Mouse (Mus musculus) frontal cortex, postnatal 14 days (tissue): ENCODE data around the gene Creb3l2.
"Not testable (repeated sequence)": the region's sequence is repeated elsewhere in the genome, so short reads cannot be mapped to it uniquely, and the experiment has no call there.

Experiments
- DNase-seq, 2 experiments: peaks; one replicate each; pipeline ENCODE4 v3.0.0; 2022; ENCODE audit warnings: low spot score in 2 of 2

The Creb3l2 gene

DNA sequence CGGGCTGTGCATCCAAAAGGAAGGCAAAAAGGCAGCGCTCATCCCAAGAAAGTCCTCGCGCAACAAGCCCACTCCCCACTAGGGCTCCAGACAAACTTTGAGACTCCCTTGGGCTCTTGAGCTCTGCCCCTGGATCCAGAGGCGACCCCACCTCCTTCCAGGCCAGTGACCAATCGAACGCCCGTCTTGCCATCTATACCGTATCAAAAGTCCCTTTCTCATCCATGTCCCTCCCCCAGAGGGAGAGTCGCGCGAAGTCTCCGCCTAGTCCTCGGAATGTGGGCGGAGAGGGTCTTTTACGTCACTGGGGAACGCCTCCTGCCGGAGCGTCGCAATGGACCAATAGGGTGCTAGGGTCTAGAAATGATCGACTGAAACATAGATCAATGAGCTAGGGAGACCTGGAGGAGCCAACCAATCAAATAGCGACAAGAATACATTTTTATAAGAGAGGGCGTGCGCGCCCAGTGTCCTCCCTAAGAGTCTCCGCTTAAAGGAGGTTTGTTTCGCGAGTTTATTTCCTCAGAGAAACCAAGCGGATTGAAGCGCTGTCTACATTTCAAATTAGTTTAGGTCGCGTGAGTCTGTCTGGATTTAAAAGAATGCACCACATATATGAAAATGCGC is at the start of gene Creb3l2:
Creb3l2 (minus strand) TSS at position 106 of the 627 bp plus-strand sequence.
- DNase-seq: peak; percentile 95 to 98

DNA sequence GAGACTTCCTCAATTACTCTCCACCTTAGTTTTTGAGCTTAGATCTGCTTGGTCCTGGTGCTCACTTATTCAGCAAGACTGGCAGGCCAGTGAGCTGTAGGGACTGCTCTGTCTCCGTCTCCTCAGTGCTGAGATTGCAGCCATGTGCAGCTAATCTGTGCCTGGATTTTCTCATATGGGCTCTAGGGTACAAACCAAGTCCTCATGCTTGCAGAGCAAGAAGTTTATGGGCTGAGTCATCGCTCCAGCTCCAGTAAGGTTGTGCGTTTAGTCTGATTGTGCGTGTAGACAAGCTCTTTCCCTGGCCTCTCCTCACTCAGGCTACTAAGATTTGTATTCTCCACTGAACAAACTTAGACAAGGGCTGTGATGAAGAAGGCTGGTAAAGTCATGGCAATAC is 44.6 kb upstream of the Creb3l2 start:
- no peak for DNase-seq

DNA sequence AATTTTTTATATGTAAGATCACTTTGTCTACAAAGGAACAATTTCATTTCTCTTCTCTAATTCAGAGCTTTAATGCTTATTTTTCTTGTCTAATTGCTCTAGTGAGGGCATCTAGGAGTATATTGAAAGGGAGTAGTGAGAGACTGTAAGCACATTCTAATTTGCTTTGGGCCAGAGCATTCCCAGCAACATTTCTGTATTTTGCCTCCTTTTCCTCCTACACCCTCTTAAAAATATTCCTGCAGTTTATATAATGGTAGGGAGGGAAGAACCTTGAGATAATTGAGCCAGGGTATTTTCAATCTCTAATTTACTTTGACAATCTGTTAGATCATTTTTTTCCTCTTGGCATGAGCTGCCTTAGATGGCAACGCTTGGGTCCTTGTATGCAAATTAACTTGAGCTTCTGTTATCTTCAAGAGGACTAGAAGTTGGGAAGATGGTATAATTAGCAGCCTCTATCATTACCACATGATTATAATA is 42.7 kb upstream of the Creb3l2 start:
- DNase-seq: no peak

DNA sequence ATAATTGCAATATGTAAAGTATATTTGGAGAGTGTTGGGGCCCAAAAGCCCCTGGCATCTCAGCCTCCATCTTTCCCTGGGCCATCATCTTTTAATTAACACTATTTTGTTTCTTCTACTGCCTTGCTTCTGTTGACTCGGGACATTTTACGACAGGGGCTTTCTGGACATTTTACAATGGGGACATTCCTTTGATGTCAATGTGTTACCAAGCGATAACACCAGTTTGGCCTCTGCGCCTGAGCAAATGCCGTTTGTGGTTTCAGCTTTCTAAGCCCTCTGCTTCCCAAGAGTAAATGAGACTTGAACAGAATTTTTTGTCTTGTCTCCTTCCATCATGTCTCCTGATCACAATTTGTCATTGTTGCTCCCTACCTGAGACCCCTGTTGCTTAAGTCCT is 41.3 kb upstream of the Creb3l2 start:
- no peak for DNase-seq

DNA sequence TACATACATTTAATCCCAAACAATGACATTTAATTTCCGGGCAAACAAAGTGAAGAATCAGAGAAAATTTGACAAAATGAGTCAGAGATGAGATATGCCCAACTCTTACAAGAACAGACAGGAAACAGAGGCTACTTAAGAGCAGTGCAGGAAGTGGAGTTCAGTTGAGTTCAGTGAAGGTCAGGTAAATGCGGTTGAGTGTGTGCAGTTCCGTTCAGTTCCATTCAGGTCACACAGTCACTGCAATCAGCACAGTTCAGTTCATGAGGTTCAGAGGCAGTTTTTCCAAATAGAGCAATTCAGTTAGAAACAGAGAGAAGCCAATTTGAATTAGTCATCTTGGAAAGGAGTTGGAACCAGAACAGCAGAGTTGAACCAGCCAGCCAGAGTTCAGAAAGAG is 39.2 kb upstream of the Creb3l2 start:
- no peak for DNase-seq

DNA sequence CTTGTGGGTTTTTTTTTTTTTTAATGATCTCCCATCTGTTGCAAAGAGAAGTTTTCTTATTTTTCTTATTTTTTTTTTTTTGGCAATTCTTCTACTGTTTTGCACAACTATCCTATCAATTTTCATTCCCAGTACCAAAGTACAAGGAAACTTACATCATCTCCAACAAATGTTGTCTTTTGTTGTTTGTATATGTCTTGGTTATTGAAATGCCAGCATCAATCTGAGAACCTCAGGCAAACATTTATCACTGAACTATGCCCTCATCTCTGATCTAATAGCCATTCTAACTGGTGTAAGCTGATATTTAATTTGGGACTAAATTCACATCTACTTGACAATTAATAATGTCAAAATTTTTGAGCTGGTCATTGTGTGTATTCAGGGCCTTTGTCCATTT is 38.1 kb upstream of the Creb3l2 start:
- no peak for DNase-seq

DNA sequence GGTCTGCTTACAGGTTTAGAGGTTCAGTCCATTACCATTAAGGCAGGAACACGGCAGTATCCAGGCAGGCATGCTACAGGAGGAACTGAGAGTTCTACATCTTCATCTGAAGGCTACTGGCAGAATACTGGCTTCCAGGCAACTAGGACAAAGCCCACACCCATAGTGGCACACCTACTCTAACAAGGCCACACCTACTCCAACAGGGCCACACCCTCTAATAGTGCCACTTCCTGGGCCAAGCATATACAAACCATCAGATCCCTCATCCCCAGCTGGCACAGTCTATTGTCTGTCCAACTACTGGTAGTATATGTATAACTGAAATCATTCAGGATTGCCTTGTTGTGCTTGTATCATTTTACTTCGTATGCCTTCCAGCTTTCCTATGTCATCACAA is 36.5 kb upstream of the Creb3l2 start:
- DNase-seq: no peak

DNA sequence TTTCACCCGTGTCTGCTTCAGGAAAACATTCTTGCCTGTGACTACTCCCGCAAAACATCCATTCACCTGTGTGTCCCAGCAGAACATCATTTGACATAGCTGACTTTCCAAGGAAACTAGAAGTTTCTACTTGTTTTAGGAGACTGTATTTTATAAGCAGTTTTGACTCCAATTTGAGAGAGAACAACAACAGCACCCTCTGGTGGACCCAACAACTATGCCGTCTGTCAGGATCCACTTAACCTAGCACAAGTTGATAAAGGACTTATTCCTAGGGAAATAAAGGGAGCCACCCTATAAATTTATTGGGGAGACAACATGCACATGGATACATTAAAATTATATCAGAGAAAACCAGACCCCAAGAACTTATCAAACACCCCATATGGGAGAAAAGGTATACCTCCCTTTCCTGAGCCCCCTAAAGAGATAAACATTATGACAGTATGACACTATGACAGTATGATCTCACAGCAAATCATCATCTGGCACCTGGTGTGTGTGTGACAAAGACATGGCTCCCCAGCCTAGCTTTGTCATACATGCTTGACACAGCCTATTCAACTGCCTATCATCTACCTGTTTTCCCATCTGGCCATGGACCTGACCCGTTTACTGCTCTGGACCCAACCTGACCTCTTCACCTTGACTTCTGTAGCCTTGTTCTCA is 31.9 kb upstream of the Creb3l2 start:
- no peak for DNase-seq

DNA sequence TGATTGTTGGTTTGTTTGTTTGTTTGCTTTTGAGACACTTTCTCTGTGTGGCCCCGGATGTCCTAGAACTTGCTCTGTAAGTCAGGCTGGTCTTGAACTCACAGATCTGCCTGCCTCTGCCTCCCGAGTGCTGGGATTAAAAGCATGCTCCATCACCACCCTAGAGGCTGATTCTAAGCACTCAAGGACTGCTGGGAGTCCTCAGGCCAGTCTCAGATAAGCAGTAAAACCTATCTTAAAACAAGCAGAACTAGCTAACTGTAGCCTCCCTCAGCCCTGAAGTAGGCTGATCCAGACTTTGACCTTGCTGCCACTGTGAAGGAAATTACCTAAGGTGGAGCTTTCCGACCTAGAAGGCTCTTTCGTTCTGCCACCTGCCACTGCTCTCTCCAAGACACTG is 28.3 kb upstream of the Creb3l2 start:
- DNase-seq: no peak

DNA sequence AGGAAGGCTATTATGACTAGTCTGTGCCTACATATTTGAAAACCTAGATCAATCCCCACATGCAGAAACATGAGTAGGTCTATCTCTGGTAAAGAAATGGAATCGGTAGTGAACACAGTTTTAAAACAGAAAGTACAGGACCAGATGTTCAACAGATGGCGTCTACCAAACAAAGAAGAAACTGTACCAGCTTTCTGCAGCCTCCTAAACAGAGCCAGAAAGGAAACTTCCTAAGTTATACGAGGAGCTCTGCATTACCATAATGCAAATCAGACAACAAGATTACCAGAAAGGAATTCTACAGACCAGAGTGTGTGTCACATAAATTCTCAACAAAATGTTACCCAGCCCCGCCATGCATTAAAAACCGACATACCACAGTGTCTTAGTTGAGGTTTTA is 23.9 kb upstream of the Creb3l2 start:
- DNase-seq: no peak

DNA sequence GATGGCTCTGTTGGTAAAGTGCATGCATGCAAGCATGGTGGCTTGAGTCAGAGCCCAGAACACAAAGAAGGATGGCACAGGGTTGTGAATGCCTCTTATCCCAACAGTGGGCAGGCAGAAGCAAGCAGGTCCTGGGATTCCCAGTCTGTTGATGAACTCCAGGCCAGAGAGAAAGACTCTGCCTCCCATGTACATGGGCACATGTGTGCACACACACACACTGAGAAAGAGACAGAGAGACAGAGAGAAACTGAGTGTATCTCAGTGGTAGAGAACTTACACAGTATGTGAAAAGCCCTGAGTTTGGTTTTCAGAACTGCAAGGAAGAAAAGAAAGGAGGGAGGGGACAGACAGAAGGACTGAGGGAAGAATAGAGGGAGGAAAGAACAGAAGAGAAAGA is 23.4 kb upstream of the Creb3l2 start:
- DNase-seq: no peak

DNA sequence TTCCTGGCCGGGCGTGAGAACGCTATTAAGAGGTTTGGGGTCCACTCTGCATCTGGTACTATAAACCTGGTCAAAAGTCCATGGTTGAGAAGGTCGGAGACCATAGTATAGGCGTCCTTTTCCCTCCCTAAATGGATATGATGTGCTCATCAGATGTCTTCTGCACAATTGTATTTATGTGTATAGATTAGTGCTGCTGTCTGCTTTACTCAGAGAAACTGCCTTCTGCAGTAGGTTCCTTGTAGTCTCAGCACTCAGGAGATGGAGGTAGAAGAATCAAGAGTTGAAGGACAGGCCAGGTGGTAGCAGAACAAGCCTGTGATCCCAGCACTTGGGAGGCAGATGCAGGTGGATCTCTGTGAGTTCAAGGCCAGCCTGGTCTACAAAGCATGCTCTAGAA is 22.6 kb upstream of the Creb3l2 start:
- no peak for DNase-seq

DNA sequence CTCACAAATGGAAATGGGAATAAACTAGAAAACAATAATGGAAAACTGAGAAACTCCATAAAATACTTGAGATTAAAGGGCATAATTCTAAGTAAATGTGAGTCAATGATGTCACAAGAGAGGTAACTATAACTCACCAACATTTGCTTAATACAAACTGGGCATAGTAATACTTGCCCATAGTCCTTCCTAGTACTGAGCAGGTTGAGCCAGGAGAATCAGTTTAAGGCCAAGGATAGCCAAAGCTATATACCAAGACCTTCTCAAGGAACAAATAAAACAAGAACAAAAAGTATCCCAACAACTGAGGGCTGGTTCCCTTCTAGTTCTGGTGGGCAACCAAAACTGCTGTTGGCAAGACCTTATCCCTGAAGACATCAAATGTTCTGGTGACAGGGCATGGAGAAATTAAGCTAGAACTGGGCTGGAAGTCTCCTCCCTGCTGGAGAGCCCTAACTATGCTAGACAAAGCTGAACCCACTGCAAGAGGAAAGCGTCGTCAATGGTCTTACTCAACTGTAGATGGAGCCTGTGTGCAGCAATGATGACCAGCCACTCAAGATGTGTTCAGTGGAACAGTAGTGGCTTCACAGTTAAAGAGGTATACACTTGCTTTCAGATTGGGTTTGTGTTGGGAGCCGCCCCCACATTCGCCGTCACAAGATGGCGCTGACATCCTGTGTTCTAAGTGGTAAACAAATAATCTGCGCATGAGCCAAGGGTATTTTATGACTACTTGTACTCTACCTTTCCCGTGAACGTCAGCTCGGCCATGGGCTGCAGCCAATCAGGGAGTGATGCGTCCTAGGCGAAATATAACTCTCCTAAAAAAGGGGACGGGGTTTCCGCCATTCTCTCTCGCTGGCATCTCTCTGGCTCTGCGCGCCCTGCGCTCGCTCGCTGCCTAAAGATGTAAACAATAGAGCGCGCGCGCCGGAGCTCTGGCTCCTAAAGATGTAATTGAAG is 21.9 kb upstream of the Creb3l2 start:
- DNase-seq: peak; percentile 32 to 61

DNA sequence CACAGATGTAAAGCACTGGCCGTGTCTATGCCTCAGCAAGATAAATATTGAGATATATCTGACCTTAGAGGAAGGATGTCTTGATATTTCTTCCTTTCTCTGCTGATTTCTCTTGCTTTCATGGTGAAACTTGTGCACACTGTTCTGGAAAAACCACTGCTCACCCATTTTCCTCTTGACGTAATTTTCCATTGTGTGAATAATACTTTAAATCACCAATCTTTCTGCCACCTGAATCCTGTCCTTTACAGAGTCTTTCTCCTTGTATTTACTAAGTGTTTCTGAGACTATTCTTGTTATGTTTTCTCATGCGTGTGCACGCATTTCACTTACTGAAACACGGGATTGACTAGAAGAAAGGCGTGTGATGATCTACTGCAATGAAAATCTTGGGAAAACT is 18.7 kb upstream of the Creb3l2 start:
- no peak for DNase-seq

DNA sequence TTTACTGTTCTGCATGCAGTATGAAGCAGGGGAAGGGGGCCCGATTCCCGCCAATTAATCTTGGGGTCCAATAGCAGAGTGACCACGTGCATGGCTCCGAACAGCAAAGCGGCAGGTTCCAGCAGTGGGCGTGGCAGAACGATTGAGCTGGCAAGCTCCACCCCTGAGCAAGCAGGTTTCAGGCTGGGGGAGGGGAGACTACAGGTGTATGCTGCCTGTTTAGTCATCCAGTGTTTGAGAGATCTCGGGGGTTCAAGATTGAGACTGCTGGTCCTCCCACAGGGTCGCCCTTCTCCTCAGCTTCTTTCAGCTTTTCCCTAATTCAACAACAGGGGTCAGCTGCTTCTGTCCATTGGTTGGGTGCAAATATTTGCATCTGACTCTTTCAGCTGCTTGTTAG is 17.7 kb upstream of the Creb3l2 start:
- DNase-seq: not testable (repeated sequence)

DNA sequence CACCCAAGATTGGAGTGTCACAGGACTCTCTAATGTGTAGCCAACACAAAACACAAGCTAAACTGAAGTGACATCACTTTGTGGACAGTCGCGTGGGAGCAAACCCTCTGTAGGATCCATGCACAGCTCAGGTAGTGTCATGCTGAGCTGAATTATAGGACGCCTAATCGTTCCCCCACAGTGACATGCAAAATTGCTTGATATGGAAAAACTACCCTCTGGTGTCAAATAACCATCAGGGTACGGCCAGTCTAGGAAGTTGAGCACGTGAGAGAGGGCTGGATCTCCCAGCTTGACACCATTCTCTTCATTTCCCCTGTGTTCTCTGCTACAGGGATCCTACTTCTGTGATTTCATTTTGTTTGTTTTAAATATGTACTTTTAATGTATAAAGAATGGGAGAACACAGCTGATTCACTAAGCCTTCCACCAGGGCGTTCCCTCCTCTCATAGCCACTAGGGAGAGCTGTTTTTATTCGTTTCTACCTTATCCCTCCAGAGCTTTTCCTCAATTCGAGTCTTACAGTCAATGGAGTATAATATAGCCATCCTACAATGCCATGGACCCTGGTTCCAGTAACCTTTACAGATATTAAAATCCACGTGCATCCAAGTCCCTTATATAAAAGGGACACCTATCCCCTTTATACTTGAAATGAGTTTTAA is 16.2 kb upstream of the Creb3l2 start:
- no peak for DNase-seq

DNA sequence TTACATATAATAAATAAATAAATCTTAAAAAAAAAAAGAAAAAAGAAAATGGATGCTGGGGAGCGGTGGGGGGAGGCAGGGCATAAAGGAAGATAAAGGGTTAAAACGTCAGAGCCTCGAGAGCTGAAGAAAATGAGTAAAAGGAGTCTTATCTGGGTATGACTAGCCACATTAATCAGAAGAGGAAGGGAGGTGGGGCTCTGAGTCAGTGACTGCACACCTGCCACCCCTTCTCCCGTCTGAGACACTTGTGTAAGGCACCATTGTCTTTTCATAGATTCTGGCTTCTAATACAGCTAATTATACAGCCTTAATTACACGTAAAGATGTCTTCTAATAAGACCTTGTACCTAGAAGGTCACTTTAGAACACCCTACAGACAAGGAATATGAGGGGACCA is 13.6 kb upstream of the Creb3l2 start:
- DNase-seq: no peak

DNA sequence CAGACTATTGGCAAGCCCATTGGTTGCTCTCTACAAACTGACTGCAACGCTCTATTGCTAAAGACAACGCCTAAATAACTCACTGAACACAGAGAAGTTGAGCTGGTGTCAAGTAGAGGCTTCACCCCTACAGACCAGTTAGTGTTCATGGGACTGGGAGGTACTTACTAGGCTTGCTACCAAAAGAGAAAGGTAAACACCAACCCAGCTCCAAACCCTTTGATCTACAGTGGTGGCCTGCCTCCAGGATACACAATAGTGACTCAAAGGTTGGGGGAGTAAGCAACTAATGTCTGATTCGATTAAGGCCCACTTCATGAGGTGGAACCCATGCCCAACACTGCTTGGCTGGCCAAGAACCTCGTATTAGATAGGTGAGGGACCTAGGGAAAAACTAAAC is 11.1 kb upstream of the Creb3l2 start:
- no peak for DNase-seq

DNA sequence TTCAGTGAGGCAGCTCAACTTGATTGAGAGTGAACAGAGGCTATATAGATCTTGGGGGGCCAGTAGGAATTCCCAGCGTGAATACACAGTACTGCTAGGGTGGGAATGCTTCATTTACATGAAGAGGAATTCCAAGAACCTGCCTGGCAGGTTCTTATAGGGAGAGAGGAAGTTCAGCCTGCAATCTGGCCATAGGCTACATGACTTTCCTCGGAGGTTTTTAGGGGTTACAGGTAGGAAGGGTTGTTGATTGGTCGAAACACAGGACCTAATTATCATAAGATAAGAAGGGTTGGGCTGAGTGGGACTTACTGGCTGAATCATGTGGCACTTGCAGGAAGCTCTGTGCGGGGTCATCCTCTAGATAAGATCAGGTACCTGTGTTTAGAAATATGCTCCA is 9.7 kb upstream of the Creb3l2 start:
- DNase-seq: no peak

DNA sequence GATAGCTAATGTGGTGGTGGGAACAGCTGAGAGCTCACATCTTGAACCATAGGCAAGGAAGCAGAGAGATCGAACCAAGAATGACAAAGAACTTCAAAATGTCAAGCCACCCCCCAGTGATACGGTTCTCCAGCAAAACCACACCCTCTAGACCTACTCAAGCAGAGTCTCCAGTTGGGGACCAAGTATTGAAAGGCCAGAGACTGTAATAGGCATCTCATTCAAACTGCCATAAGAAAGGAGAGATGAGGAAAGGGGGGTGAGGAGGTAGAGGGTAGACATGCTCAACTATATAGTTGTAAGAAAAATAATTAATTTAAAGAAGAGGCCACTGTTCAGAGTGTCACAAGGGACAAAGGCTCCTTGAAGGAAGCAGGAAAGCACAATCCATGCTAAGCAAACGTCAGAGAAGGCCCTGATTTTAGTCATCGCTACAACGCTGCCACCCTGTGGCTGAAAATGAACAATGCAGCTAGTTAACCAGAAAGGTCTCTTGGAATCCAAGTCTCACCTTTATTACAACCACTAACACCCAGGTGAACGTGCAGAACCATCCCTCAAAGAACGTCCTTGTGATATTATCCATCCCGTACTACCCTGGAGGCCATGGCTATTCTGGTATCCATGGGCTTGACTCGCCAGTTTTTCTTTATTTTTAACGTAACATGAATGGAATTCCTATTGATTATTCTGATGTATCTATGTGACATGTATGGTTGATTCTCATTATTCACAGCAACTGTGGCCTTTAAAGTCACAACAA is 5.9 kb upstream of the Creb3l2 start:
- DNase-seq: peak; percentile 55 to 74

DNA sequence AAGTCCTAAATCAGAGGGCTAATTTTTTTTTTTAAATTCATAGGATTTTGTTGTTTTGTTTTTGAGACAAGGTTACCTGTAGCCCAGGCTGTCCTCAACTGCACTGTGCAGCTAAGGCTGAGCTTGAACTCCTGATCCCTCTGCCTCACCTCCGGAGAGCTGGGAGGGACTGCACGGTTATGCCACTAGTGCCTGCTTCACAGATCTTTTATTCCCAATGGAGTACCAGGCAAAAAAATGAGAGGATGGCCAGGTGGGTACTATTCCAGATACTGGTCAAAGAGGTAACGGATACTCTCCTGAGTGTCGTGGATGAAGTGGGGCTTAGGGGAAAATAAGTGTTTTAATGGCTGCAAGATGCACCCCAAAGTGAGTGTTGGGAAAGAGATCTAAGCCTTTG is 835 bp upstream of the Creb3l2 start:
- no peak for DNase-seq
